Mouse (Mus musculus) R1 (cell line): ENCODE measurements around the gene Pemt.

Source experiments
- DNase-seq: peaks from one replicate; pipeline ENCODE4 v3.0.0-alpha.2; 2018; ENCODE audit warnings: low read depth, low spot score

The Pemt gene

DNA sequence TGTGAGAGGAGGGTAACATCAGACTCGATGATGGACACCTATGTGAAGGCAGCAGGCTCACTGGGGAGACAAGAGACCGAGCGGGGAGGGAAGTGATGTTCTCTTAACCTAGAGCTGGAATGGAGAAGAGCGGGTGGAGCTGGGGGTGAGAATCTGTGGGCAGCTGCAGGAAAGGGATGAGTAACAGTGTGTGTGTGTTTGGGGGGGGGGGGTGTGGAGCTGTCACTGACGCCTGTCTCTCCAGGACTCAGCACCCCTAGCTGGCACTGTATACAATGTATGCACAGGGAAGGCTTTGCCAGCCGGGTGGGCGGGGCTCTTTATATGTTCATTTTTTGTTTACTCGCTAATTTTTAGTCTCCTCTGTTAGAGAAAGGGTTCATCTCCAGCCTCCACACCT lies 42.5 kb downstream of the Pemt start:
- DNase-seq = no peak

GRCm38 (mm10) chr11:60001231-60001980 lies 44.9 kb downstream of the Pemt start:
- peak; percentile 67 for DNase-seq

DNA sequence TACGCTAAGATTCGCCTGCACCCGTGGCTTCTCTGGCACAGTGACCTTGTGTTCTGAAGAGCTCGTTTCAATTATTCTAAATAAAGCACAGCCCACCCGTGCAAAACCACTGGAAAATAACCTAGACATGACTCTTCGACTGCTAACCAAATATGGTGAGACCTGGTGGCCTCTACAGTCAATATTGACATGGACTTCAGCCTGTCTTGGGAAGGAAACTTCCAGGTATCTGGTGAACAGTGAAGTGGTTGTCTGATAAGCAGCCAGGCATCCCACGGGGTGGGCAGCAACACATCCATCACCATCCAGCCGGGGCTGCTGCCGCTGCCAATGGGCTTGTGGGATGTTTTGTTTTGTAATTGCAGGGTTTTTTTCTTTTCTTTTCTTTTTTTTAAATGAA lies 52.0 kb downstream of the Pemt start:
- no peak for DNase-seq

DNA sequence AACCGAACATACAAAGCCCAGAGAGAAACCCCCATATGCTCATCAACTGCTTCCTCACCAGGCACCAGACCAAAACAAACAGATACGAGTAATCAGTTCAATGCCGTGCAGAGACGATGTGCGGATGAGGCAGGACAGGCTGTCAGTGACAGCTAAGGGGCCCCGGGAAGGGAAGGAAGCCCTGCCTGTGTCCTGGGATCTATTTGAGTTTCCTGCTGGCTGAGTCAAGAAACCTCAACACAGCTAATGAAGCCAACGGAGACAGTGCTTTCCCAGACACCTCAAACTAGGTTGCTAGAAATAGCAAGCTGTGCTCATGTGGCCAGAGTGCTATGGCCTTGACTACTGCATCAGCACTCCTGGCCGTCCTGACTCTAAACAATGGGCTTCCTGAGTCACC lies 54.9 kb downstream of the Pemt start:
- peak; percentile 47 for DNase-seq

DNA sequence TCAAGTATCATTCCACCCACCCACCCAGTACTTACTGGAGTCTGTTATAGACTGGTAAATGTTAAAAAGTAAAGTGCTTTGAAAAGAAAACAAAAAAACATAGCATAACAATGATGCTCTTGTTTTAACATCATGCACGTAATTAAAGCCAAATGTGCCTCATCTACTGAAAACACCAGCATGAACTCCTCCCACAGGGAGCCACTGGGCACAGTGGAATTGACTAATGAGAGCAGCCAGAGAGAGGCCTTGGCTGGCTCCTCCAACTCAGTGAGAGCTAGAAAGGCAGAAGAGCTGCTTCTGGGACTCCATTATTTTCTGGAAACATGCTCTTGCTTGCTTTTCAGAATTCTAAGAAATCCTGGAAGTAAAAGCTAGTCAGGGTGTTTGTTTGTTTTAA lies 56.9 kb downstream of the Pemt start:
- no peak for DNase-seq

DNA sequence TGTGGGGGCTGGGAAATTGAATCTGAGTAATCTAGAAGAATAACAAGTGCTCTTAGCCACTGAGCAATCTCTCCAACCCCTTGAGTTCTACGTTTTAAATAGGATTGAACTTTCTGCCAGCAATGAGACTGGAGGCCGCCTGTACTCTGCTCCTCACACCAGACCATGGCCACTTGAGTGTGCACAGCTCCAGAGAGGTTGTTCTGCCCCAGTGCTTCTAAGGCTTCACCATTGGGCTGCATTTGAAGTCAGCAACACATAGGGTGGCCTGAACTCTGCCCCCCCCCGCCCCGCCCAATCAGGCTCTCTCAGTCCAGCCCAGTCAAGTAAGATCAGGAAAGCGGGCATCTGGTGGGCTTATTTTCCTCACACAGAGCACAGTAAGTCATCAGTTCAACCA lies 68.5 kb downstream of the Pemt start:
- DNase-seq = no peak

DNA sequence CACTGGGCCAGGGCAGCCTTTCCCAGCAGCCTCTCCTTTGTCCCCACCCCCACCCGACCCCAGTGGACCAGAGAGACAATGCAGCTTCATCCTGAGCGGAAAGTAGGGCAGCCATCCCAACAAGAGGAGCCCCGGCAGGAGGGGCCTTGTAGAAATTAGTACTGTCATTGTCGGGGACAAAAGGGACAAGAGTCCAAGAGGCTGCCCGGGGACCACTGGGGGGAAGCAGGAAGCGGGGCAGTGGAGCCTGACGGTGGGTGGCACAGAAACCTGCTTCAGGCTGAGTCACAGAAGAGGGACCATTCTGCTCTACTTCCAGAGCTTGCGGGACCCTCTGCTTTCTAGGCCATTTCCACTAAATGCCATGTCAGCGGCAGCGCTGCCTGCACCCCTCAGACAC lies 71.0 kb downstream of the Pemt start:
- no peak for DNase-seq

GRCm38 (mm10) chr11:59973389-59973788 lies 72.9 kb downstream of the Pemt start:
- no peak for DNase-seq

GRCm38 (mm10) chr11:59971691-59972090 lies 74.6 kb downstream of the Pemt start:
- peak; percentile 45 for DNase-seq

- no peak for DNase-seq
Measured at GRCm38 (mm10) chr11:59970780-59971179, 75.5 kb downstream of the Pemt start.

DNA sequence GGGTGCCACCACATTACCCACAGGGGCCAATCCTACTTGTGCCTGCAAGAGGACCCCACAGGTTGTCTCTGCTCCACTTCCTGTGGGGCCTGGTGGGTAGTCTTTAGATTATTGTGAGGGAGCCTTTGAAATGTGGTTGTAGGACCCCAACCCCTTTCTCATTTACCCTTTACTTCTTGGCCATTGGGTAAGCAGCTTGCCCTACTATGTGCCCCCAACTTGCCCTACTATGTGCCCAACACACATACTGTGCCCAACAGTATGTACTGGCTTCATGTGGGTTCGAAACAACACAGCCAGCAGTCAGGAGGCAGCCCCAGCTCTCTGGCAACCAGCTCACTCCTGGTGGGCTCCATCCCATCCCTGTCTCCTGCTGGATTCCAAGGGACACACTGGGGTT lies 78.5 kb downstream of the Pemt start:
- DNase-seq = no peak

DNA sequence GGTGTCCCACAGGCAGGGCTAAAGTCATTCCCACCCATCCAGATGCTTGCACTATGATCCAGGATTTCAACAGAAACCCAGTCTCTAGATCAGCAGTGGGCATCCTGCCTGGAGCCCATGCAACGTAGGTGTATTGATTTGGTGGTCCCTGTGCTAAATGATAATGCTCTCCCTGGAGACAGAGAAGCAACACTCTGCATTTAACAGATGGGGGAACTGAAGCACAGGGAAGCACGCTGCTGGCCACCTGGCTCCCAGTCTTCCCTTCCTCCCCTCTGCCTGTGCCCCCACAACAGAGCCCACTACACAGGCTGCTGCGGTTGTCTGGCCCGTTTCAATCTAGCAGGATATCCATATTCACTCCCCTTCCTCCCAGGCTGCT lies 80.2 kb downstream of the Pemt start:
- no peak for DNase-seq

GRCm38 (mm10) chr11:59965227-59966101 lies 80.8 kb downstream of the Pemt start:
- peak; percentile 73 for DNase-seq

- DNase-seq = peak; percentile 82
Measured at GRCm38 (mm10) chr11:59964818-59965217, 81.5 kb downstream of the Pemt start, which contains the start of gene Rasd1. TSS of gene Rasd1 (minus strand) at chr11:59964944.

DNA sequence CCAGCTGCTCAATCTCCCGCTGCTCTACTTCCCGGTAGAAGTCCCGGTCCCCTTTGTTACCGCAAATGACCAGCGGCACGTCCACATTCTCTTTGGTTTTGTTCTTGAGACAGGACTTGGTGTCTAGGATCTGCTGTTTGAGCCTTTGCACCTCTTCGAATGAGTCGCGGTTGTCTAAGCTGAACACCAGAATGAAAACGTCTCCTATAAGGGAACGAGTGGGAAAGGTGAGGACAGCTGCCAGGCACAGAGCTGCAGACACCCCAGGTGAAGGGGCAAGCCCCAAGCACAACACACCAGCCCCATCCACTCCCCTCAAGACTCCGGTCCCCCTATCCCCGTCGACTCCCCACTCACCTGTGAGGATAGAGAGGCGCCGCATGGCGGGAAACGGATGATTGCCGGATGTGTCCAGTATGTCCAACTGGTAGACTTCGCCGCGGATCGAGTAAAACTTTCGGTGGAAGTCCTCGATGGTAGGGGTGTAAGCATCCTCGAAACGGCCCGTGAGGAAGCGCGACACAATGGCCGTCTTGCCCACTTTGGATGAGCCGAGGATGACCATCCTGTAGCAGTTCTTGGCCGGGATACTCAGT lies 82.0 kb downstream of the Pemt start:
- DNase-seq = no peak

DNA sequence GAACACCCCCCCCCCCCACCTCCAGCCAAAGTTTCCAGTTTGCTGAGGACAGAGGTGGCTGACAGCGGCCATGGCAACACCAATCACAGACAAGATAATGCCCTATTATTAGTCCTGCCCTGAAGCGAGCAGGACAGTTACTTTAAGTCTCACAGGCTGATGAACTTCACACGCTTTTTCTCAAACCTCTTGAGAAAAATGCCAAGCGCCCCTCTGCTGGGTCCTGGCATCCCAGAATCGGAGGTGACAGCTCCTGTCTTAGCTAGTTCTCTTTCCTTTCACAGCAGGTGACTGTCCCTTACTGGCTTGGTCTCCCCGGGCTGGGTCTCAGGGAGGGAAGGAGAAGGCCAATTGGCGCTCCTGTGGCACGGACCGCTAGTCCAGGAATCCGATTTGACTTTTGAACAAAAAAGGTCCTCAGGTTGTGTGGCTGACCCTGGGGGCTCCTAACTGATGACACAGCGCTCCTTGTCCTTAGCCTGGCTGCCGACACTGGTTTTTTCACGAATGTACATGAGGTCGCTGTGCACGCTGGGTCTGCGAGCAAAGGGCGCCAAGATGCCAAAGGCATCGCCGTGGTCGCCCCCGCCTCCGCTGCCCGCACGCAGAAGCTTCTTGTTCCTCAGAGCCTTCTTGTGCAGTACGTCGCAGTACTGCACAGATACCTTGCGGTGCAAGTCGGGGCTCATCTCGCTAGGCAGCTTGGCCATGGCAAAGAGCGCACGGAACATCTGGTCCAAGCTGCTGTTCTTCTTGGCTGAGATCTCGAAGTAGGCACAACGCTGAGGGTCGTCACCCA lies 82.7 kb downstream of the Pemt start:
- peak; percentile 25 for DNase-seq

GRCm38 (mm10) chr11:59962590-59962989 lies 83.7 kb downstream of the Pemt start:
- no peak for DNase-seq

DNA sequence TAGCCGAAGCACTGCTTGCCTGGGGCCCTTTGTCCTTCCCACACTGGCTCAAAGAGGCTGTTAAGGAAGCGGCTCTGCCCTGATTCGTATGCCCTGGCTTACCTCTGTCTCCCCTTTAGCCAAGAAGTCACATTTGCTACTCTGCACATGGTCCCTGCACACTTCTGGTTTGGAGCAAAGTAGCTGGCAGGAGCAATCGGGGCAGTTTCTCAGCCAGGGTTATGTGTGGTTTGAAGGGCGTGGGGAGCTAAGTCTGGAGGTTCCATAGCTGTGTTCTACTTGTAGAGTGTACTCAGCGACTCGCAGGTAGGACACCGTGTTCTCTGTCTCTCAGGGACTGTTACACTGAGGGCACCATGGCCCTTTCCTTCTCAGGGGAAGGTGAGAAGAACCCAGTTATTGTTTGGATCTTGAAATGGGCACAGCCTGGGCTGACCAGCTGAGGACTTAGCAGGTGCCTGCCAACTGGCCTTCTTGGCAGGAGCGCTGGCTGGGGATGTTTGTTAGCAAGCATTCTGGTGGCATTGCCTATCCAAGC lies 84.9 kb downstream of the Pemt start:
- no peak for DNase-seq

- DNase-seq = no peak
Measured at GRCm38 (mm10) chr11:59960476-59961337, 85.6 kb downstream of the Pemt start.

DNA sequence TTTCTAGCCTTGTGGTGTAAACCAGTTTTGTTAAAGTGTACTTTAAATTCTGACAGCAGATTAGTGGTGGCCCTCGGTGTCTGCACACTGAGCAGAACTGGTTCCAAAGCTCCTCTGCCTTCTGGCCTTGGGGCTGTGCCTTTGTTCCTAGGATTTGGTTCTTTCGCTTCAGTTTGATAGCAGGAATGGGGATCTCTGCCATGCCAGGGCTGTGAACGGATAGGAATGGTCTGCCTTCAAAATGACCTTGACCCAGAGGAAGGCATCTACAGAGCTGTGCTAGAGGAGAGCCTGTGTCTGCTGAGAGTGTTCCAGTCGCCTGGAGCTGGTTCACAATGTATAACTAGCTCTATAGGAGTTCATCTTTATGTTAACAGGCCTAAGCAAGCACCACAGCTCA lies 86.8 kb downstream of the Pemt start:
- DNase-seq = no peak
